Mouse (Mus musculus) left cerebral cortex, postnatal 25 days (tissue): ENCODE measurements around the gene Skint11. TPM values are rescaled to one million over a fixed set of nuclear protein-coding genes. Genes with fewer than 3 reads are reported as not detected.
"Not testable (repeated sequence)": the region's sequence is repeated elsewhere in the genome, so short reads cannot be mapped to it uniquely, and the experiment has no call there.

ENCODE experiments used
- DNase-seq, 2 experiments: peaks; one replicate each; pipeline ENCODE4 v3.0.0; 2022; ENCODE audit warnings: low spot score in 2 of 2, mixed read lengths in 1 of 2
- intact Hi-C: fragments of 180-260 bp; cut with DNase I; formaldehyde crosslinking; loops from one replicate; pipeline ENCODE4 v1.15.1; 2025
- total RNA-seq, 2 experiments: library from RNA; stranded (reverse); gene quantifications; 2 replicates each; pipeline ENCODE4 v1.2.3; 2021

Skint11 gene
- not detected for total RNA-seq

DNA sequence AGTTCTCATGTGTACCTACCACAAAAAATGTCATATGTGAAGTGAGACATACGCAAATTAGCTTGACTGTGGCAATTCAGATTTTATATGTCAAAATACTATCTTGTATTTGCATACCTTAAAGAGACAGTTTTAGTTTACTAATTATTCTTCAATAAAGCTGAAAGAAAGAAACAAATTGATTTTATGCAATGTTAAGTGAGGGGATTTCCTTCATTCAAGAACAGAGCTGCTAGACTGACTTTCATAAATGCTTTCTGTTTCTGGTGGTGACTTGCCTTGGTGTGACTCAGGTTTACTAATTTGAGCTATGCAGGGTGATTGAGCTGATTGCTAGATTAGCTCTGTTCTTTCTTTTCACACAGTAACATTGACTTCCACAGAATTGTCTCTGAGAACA lies at the start of gene Skint11:
Gene Skint11, plus strand, starts transcription at position 301 of the 400 bp plus-strand sequence.
- no peak for DNase-seq
- intact Hi-C loops = no loop called here

DNA sequence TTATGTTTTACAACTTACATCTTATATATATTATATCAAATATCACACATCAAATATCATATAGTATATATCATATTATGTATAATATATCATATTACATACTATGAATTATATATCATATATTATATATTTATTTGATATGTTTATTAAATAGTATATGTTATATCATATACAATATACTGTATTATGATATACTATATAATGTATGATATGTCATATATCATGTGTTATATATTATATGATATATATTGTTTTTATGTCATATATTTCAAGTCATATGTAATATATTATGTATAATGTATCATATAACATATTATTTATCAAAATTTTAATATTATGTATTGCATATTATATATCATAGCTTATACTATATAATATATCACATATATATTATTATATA lies 2.0 kb upstream of the Skint11 start:
- intact Hi-C loops = no loop called here
- DNase-seq = no peak

GRCm38 (mm10) chr4:114172898-114173297 lies 9.7 kb downstream of the Skint11 start:
- DNase-seq, intact Hi-C loops: not testable (repeated sequence)

GRCm38 (mm10) chr4:114256906-114257305 lies 93.7 kb downstream of the Skint11 start:
- intact Hi-C loops, DNase-seq: not testable (repeated sequence)

Other genes starting within 250 kb of the Skint11 start
- gene Skint5, start 163.9 kb upstream of the Skint11 start, total RNA-seq = not detected
- gene Trabd2b, start 243.3 kb downstream of the Skint11 start, total RNA-seq = 1 to 10 TPM; 4.3 to 5.2 TPM